Mouse (Mus musculus) embryonic fibroblast, embryonic 13.5 days (primary cell): ENCODE data around the gene Ubr4. TPM values are rescaled to one million over a fixed set of nuclear protein-coding genes. Genes with fewer than 3 reads are reported as not detected.

Experiments used
- H3K27ac ChIP-seq: 2 replicates; pipeline ENCODE4 v1.5.1; 2012; ENCODE audit warnings: low read length, control low read depth, inconsistent platforms; ENCODE audit not compliant: insufficient read depth
- H3K4me1 ChIP-seq: 2 replicates; pipeline ENCODE4 v1.6.1; 2011; ENCODE audit warnings: low read length; ENCODE audit not compliant: control insufficient read depth, insufficient read depth
- H3K4me3 ChIP-seq: 2 replicates; pipeline ENCODE4 v1.5.1; 2011; ENCODE audit warnings: mild to moderate bottlenecking, control low read depth, low read length; ENCODE audit not compliant: insufficient read depth
- CTCF ChIP-seq: IDR thresholded peaks from 2 replicates; pipeline ENCODE4 v1.5.1; 2011; ENCODE audit warnings: mild to moderate bottlenecking, control low read depth, low read length, moderate library complexity, borderline replicate concordance; ENCODE audit not compliant: insufficient read depth
- POLR2A ChIP-seq: IDR thresholded peaks from 2 replicates; pipeline ENCODE4 v1.6.1; 2011; ENCODE audit warnings: low read depth, mild to moderate bottlenecking, control low read depth, low read length, moderate library complexity
- polyA plus RNA-seq: library from polyadenylated mRNA; stranded (reverse); fragments of >200 nt; gene quantifications from 2 replicates; pipeline ENCODE4 v1.2.4, GENCODE M21; 2011; ENCODE audit warnings: low read depth; ENCODE audit not compliant: missing spikeins, insufficient read length

Gene Ubr4
- polyA plus RNA-seq = 107 TPM in 2 replicates

DNA sequence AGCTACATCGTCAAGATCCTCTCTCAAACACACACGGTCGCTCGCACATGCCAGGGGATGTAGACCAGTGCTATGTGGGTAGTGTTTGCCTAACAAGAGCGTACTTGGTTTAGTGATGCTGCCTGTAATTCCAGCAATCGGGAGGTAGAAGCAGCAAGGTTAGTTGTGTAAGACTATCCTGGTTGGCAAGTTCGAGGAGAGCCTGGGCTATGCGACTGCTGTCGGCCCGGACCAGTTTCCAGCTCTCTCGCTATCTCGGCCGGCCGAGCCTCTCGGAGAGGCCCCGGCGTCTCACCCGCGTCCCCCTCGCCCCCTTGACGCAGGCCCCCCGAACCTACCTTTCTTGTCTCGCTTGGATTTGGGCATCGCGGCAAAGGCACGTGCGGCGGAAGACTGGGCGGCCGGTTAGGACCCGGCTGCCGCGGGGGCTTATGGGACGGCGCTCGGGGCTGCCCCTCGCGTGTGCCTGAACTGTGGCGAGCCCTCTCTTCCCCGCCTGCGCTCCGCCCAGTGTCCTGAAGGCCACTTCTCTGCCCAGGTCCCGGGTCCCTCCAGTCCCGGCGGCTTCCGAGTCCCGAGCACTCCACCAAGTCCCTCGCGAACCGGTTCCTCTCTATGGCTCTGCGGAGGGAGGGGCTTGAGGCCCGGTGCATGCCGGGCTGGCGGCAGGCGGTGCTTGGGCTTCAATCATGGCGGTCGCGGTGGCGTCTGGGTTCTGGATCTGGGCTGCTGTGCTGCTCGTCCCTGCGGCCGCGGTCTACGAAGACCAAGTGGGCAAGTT lies at the start of gene Ubr4, which contains the start of the genes Mrto4 and Emc1:
Gene Ubr4 (plus strand): TSS at position 679 of the 781 bp plus-strand sequence.
Gene Mrto4 (minus strand): TSS at position 646 of the 781 bp plus-strand sequence.
Gene Emc1 (plus strand): TSS at position 657 of the 781 bp plus-strand sequence.
- Histone ChIP-seq H3K4me3 (peak within 1 kb of the TSS; percentile 94), H3K27ac (peak within 1 kb of the TSS; percentile 93), H3K4me1 (peaks cover 8% of the 10 kb centered on the region; the same call in 1 of the 2 replicates)
- TF ChIP-seq CTCF = no peak
- TF ChIP-seq POLR2A = peak; percentile 81

GRCm38 (mm10) chr4:139305521-139305920 lies 46.9 kb upstream of the Ubr4 start:
- Histone ChIP-seq H3K4me3 (no peak overlapping the region), H3K27ac (no peak overlapping the region), H3K4me1 (no peaks in the 10 kb centered on the region)
- no peak for TF ChIP-seq POLR2A
- no peak for TF ChIP-seq CTCF

DNA sequence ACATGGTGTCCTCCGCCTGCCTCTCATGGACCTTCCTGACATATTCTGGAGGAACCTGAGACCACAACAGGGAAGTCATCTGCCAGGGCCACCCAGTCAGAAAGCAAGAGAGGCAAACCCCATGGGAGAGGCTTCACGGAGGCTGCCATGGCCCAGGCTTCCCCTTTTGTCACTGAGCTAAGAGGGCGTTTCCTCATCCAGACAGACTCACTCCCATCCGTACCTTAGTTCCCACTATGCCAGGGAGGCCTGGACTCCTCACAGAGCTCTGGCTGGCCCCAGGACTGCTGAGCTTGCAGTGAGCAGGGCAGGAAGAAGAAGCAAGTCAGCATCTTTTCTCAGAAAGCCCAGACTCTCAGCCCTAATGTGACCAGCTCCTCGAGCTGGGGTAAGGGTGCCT lies 44.5 kb upstream of the Ubr4 start:
- TF ChIP-seq POLR2A (no peak), CTCF (no peak)
- no peak overlapping the region for H3K4me3 ChIP-seq
- H3K4me1 ChIP-seq = no peaks in the 10 kb centered on the region
- no peak overlapping the region for H3K27ac ChIP-seq

GRCm38 (mm10) chr4:139309651-139310050 lies 42.8 kb upstream of the Ubr4 start:
- H3K4me1 ChIP-seq = no peaks in the 10 kb centered on the region
- H3K4me3 ChIP-seq = peak overlapping the region; percentile 57
- no peak overlapping the region for H3K27ac ChIP-seq
- TF ChIP-seq CTCF = no peak
- no peak for TF ChIP-seq POLR2A

DNA sequence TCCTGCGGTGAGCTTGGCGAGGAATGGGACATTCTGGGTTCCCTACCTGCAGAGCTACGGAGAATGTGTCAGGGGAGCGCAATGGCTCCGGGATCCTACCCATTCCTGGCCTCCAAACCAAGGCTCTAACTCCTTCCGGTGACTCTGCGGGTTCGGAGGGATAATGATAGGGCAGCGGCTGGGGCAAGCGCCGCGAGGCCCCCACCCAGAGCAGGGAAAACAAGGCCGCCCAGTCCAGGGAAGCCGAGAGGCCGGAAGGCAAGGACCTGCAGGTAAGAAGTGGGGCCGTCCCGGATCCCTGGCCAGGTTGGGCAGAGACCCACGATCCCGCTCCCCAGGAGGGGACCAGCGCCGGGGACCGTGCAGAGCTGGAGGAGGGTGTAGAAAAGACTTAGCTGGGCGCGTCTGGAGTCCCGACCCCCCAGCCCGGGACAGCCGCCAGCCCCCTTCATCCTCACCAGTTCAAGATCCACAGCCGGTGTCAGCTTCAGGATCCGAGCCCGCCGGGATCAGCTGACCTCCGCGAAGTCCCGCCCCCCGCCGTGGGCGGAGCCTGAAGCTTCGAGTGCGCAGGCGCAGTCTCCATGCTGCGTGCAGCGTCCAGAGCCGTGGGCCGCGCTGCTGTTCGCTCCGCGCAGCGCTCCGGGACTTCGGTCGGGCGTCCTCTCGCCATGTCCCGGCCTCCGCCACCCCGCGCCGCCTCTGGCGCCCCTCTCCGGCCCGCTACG lies 42.1 kb upstream of the Ubr4 start, which contains the start of the genes Pqlc2 and Akr7a5:
Gene Pqlc2 (minus strand): TSS at position 538 of the 728 bp plus-strand sequence.
Gene Akr7a5 (plus strand): TSS at position 574 of the 728 bp plus-strand sequence.
- no peak for TF ChIP-seq CTCF
- peak; percentile 99 for TF ChIP-seq POLR2A
- no peaks in the 10 kb centered on the region for H3K4me1 ChIP-seq

GRCm38 (mm10) chr4:139310899-139311701 lies 41.3 kb upstream of the Ubr4 start:
- H3K4me3 ChIP-seq = peak overlapping the region; percentile 57
- TF ChIP-seq POLR2A (no peak), CTCF (no peak)
- H3K4me1 ChIP-seq = no peaks in the 10 kb centered on the region
- no peak overlapping the region for H3K27ac ChIP-seq

More for the DNA sequence above, 42.1 kb upstream of the Ubr4 start, which contains the start of the genes Pqlc2 and Akr7a5:
- Histone ChIP-seq H3K27ac (no peak within 1 kb of the TSS), H3K4me3 (peak within 1 kb of the TSS; percentile 57)

DNA sequence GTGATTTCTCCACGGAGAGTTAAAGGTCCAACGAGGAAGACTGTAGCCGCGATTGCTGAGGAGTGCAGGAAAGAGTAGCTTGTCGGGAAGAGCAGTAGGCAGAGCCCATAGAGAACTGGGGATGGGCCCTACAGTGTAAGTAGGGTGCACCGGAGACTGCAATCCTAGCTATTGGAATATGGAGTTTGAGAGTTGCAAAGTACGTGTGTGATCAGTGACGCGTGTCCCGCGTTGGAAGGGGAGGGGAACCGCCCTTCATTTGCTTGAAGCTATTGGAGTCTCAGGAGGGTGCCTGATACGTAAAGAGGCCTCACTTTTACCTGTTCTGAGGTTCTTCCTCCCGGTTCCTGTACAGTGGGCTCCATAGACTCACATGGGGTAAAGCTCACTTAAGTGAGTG lies 40.7 kb upstream of the Ubr4 start:
- Histone ChIP-seq H3K27ac (no peak overlapping the region), H3K4me1 (no peaks in the 10 kb centered on the region), H3K4me3 (peak overlapping the region; percentile 57)
- TF ChIP-seq POLR2A = no peak
- TF ChIP-seq CTCF = no peak

- Histone ChIP-seq H3K4me1 (no peaks in the 10 kb centered on the region), H3K4me3 (no peak overlapping the region), H3K27ac (no peak overlapping the region)
- TF ChIP-seq CTCF (no peak), POLR2A (no peak)
Observed at GRCm38 (mm10) chr4:139312632-139313031, 39.8 kb upstream of the Ubr4 start.

GRCm38 (mm10) chr4:139318449-139318848 lies 34.0 kb upstream of the Ubr4 start:
- H3K4me1 ChIP-seq = no peaks in the 10 kb centered on the region
- H3K27ac ChIP-seq = no peak overlapping the region
- no peak overlapping the region for H3K4me3 ChIP-seq
- no peak for TF ChIP-seq CTCF
- TF ChIP-seq POLR2A = no peak

DNA sequence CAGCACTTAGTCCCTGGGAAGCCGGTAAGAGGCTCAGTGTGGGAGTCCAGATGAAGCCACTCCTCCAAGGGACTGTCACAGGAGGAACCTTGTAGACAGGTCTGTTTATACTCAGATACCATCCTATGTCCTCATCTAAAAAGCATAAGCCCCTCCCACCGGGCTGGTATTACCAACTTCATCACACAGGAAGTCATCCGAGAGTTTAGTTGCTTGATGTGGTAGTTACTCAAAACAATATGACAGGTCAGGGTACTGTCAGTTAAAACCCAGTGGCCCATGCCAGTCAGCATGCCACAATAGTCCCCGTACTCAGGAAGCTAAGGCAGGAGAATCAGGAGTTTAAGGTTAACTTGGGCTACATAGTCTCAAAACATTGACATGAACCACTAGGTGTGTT lies 32.7 kb upstream of the Ubr4 start:
- Histone ChIP-seq H3K4me3 (no peak overlapping the region), H3K27ac (no peak overlapping the region), H3K4me1 (no peaks in the 10 kb centered on the region)
- TF ChIP-seq POLR2A (no peak), CTCF (no peak)
